Mouse (Mus musculus) heart, postnatal 10 days (tissue): ENCODE measurements around the gene Cxcl17. TPM values are rescaled to one million over a fixed set of nuclear protein-coding genes. Genes with fewer than 3 reads are reported as not detected.

Experiments used
- DNase-seq, 2 experiments: peaks; one replicate each; pipeline ENCODE4 v3.0.0; 2021
- intact Hi-C: fragments of 180-260 bp; cut with DNase I; formaldehyde crosslinking; loops from one replicate; pipeline ENCODE4 v1.15.1; 2025
- total RNA-seq, 2 experiments: library from RNA; stranded (reverse); gene quantifications; 2 replicates each; pipeline ENCODE4 v1.2.3; 2021

Cxcl17 gene
- total RNA-seq, 2 experiments from 2014 or later: not detected

DNA sequence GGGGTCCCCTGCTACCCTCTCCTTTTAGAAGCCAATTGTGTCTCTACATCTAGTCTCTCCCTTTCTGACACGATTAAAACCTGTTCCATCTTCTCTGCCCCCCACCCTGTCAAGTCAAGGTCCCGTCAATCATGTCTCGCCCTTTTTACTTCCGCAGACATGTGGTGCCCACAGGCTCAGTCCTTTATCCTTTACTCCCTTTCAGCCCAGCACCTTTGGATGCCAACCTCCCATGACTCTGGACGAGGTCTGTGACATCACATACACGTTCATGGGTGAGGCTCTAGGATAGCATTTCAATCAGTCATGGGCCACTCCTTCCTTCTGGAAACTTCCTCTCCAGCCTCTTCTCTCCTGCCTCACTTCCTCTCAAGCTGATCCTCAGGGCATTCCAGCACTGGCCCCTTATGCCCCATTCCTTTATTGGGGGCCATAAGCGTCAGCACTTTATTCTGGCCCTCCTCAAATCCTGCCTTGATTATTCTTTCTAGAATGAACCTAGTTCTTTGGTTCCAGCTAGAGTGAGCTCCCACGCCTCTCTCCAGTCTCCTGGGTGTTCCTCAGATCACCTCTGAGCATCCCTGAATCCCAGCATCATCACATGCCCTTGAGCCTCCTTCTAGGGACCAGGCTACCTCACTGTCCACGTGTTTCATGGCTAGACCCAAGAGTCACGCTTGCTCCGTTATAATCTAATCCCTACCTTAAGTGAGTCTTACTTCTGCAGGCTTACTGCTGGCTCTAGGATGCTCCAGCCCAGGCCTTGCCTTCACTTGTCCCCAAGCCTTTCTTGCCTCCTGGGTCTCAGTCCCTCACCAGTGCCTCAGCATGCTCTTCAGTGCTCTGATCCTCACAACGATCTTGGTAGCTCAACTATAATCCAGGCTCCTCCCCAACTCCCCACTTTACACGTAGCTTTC lies 34.2 kb downstream of the Cxcl17 start:
- DNase-seq: no peak
- intact Hi-C loops: loop anchor here (5.0 kb wide), 1 partner anchor 96 kb away; no protein-coding TSS in a partner anchor

DNA sequence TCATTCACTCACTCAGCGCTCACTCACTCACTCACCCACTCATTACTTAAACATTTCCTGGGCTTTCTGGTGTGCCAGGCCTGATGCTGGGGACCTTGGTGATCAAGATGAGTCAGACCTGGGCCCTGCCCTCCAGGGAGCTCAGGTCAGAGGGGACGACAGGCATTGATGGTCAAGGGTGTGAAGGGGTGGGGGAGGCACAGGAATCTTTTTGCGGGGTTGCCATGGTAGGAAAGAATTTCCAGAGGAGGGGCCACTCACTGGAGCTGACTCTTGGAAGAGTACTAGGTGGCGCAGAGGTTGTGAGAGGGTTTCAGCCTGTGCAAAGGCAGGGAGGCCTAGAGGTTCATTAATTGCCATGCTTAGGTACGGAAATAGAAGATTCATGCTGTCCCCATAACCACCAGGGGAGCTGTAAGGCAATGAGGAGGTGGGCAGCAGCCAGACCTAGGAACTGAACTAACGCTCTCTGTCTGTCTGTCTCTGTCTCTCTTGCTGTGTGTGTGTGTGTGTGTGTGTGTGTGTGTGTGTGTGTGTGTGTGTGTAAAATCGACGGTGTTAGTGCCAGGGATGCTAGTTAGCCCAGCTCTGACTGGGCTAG lies 35.5 kb downstream of the Cxcl17 start:
- intact Hi-C loops: loop anchor here (5.0 kb wide), 1 partner anchor 95 kb away; no protein-coding TSS in a partner anchor
- peak in 1 of 2 experiments; percentile 42 for DNase-seq

- DNase-seq: peak; percentile 94
- intact Hi-C loops: loop anchor here (5.0 kb wide), 1 partner anchor 94 kb away; no protein-coding TSS in a partner anchor
These were observed 36.1 kb downstream of the Cxcl17 start for GRCm38 (mm10) chr7:25376556-25376955.

DNA sequence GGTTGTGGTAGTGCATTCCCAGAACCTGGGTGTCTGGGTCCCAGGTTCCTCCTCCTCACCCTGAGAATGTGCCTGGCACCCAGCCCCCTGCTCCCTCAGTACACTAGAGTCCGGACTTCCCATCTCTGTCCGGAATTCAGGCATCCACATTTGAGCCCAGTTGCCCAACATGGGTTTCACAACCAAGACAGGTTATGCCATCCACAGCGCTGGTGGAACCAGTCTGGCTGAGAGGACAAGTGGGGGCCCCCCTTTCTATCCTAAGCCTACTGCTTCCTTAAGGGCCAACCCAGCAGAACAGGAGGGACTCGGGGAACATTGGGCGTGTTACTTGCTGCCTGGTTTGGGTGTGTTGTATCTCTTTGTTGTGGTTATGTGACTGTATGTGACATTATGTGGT lies 40.2 kb downstream of the Cxcl17 start:
- intact Hi-C loops: no loop called here
- DNase-seq: no peak

DNA sequence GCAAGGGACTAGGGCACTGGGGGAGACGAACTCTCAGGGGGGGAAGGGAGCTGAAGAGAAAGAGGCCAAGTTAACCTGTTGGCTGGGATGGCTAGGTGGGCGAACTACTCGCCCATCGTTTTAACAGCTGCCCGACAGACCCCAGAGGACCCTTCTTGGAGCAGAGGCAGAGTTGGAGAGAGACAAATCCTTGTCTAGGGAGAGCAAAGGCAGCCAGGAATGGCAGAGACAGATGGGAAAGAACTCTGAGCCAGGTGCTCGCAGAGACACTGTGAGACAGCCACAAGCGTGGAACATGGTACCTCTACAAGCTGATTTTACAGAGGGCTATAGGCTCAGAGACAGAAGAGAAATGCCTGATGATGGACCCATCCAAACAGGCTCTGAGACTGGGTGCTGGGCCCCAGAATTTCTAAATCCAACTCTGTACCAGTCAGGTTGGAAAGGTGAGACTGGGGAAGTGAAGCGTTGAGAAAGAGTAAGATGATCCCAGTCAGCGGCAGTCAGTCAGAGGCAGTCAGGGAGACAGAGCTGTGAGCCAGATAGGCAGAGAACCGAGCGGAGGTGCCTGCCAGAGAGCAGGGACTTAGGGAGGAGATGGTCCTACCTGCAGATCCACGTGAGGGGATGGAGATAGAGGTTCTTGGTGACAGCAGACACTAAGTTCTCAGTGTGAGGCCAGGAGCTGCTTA lies 43.5 kb downstream of the Cxcl17 start, which contains the start of gene Cnfn:
Cnfn (minus strand) TSS at position 667 of the 692 bp plus-strand sequence.
- intact Hi-C loops: loop anchor here (2.0 kb wide), 1 partner anchor 34 kb away; no protein-coding TSS in a partner anchor
- DNase-seq: no peak

DNA sequence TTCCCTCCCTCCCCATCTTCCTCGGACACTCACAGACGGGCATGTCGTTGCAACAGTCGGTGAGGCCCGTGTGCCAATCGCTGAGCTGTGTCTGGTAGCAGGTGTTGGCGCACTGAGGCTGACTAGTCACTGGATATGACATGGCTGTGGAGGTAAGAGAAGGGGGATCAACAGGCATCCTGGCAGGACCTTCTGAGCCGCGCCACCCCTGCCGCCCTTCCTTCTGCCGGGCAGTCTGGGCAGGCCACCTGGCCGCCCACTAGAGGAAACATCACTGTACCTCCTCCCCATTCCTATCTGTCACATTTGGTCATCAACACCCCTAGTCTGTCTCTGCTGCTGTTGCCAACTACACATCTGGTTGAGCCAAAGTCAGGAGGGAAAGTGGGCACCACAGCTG lies 44.4 kb downstream of the Cxcl17 start:
- intact Hi-C loops: loop anchor here (2.0 kb wide), 1 partner anchor 34 kb away; no protein-coding TSS in a partner anchor
- no peak for DNase-seq

DNA sequence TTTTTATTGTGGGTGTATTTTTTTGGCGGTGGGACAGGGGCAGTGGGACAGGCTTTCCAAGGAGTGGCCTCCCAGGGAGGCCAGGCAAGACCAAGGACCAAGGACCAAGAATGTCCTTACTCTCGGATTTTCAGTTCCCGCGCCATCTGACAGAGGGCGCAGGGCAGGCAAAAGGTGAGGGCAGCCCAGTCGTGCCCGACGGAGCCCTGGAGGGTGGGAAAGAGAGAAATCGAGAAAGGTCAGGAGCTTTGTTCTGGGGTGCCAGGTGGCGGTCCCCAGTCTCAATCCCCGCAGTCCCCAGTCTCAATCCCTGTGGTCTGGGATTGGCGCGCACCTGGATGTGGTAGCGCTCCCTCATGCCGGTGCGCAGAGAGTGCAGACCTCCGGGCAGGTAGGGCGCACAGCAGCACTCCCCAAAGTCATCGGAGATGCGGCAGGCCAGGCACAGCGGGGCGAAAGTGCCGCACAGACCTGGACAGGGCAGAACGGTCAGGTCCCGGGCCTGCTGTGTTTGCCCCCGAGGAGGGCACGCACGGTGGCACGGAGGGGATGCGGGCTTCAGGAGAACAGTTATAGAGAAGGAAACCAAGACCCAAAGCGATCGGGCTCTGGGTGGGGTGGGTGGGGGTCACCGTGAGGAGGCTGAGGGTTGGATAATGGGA lies 44.9 kb downstream of the Cxcl17 start:
- peak; percentile 33 to 52 for DNase-seq
- intact Hi-C loops: loop anchor here (2.0 kb wide), 1 partner anchor 35 kb away; no protein-coding TSS in a partner anchor

- intact Hi-C loops: no loop called here
- DNase-seq: no peak
These were observed 46.6 kb downstream of the Cxcl17 start for GRCm38 (mm10) chr7:25365937-25366625.

DNA sequence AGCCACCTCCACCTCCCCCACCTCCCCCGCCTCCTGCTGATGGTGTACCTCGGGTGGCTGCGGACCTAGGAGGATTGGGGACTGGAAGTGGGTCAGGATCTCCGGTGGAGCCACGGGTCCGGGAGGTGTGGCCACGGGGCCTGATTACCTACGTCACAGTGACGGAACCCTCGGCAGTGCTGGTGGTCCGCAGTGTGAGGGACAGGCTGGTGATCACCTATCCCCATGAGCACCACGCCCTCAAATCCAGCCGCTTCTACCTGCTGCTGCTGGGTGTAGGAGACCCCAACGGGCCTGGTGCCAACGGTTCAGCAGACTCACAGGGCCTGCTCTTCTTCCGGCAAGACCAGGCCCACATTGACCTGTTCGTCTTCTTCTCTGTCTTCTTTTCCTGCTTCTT lies 49.1 kb downstream of the Cxcl17 start:
- no peak for DNase-seq
- intact Hi-C loops: no loop called here

DNA sequence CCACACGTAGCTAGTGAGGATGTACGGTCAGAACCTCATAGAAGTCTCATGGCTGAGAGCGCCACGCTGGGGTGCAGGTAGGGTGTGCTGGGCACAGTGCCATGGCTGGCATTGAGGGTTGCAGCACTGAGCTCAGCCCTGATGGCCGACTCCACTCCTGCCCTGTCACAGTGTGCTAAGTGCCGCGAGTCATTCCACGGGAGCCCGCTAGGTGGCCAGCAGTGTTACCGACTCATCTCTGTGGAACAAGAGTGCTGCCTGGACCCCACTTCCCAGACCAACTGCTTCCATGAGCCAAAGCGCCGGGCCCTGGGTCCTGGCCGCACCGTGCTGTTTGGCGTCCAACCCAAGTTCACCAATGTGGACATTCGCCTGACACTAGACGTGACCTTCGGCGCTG lies 49.5 kb downstream of the Cxcl17 start:
- intact Hi-C loops: no loop called here

DNA sequence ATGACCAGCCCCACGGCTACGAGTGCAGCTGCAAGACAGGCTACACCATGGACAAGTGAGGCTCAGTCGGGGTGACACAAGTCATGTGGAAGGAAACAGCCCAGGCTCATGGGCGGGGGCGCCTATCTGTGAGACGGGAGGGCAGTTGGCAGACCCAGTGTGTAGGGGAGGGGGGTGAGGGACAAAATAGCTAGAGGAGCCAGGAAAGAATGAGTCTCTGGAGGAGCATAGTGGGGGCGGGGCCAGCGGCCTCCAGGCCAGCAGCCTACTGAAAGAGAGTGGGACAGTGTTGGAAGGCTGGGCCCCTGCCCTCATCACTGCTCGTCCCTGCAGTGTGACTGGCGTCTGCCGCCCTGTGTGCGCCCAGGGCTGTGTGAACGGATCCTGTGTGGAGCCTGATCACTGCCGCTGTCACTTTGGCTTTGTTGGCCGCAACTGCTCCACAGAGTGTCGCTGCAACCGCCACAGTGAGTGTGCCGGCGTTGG lies 53.9 kb downstream of the Cxcl17 start:
- intact Hi-C loops: no loop called here

More for the DNA sequence above, 49.5 kb downstream of the Cxcl17 start:
- peak in 1 of 2 experiments; percentile 42 for DNase-seq

More for the DNA sequence above, 53.9 kb downstream of the Cxcl17 start:
- DNase-seq: peak; percentile 51 to 63

Other genes starting within 250 kb of the Cxcl17 start
- under 1 TPM; 0.19 to 0.50 TPM for gene Pou2f2, start 233.2 kb downstream of the Cxcl17 start, total RNA-seq
- 10 to 100 TPM; 14.2 TPM for gene Dedd2, start 192.3 kb downstream of the Cxcl17 start, total RNA-seq
- 10 to 100 TPM in 1 of 2 experiments, 1 to 10 TPM in 1; 8.7 to 11.4 TPM for gene Zfp526, start 191.5 kb downstream of the Cxcl17 start, total RNA-seq
- 10 to 100 TPM; 69.7 to 72.0 TPM for gene Gsk3a, start 175.0 kb downstream of the Cxcl17 start, total RNA-seq
- gene Erf, start 162.1 kb downstream of the Cxcl17 start, total RNA-seq: 10 to 100 TPM; 38.6 to 42.2 TPM
- gene Cic, start 145.2 kb downstream of the Cxcl17 start, total RNA-seq: 10 to 100 TPM; 88.4 to 90.5 TPM
- gene Pafah1b3, start 114.9 kb downstream of the Cxcl17 start, total RNA-seq: 10 to 100 TPM; 12.8 to 16.0 TPM
- gene Prr19, start 111.5 kb downstream of the Cxcl17 start, total RNA-seq: not detected
- gene Tmem145, start 106.8 kb downstream of the Cxcl17 start, total RNA-seq: not detected
- 10 to 100 TPM; 28.8 to 29.9 TPM for gene Megf8, start 95.7 kb downstream of the Cxcl17 start, total RNA-seq
- gene Cnfn, start 43.2 kb downstream of the Cxcl17 start, total RNA-seq: not detected
- 10 to 100 TPM; 50.2 to 67.2 TPM for gene Lipe, start 14.2 kb downstream of the Cxcl17 start, total RNA-seq
- 10 to 100 TPM; 15.0 to 15.6 TPM for gene Ceacam1, start 64.7 kb upstream of the Cxcl17 start, total RNA-seq
- 1 to 10 TPM; 1.7 to 1.9 TPM for gene Ceacam2, start 127.0 kb upstream of the Cxcl17 start, total RNA-seq
- not detected for gene Erich4, start 203.0 kb upstream of the Cxcl17 start, total RNA-seq
- gene Dmac2, start 206.5 kb upstream of the Cxcl17 start, total RNA-seq: 10 to 100 TPM; 52.4 to 52.9 TPM
- gene B3gnt8, start 213.8 kb upstream of the Cxcl17 start, total RNA-seq: 1 to 10 TPM; 3.1 to 6.0 TPM
- 100 to 1,000 TPM in 1 of 2 experiments, 10 to 100 TPM in 1; 94.3 to 104 TPM for gene Bckdha, start 246.1 kb upstream of the Cxcl17 start, total RNA-seq
- 10 to 100 TPM; 17.9 to 20.6 TPM for gene Exosc5, start 246.3 kb upstream of the Cxcl17 start, total RNA-seq